Mouse (Mus musculus): ENCODE measurements around the gene Hsf4. TPM values are rescaled to one million over a fixed set of nuclear protein-coding genes. Genes with fewer than 3 reads are reported as not detected.
"Not testable (repeated sequence)": the region's sequence is repeated elsewhere in the genome, so short reads cannot be mapped to it uniquely, and the experiment has no call there.

The Hsf4 gene
- polyA plus RNA-seq (2012; rRNA removed) = 25.1 and 29.2 TPM in 2 replicates

DNA sequence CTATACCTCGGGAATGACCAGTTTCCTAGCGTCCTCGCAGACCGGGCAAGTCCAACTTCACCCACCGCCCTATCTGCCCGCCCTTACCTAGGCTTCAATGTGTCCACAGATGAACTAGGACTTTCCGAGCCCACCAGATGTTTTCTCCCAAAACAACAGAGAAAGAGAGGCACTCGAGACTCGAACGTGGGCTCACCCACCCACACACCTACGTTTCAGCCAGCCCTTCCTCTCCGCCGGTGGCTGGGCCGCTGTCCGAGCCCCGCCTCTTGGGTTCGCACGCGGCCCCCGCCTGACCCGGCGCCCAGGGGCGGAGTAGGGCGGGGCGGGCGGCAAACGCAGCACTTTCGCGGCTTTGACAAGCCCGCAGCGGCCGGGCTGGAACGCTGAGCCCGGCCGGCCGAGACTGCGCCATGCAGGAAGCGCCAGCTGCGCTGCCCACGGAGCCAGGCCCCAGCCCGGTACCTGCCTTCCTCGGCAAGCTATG is at the start of gene Hsf4:
Gene Hsf4 (plus strand): TSS at position 341 of the 487 bp plus-strand sequence.
- H3K4me1 ChIP-seq (ENCODE audit: control insufficient read depth, insufficient read depth, low read length) = no peaks in the 10 kb centered on the region; the same call in 1 of the 2 replicates
- peak within 1 kb of the TSS; percentile 79 for H3K27ac ChIP-seq (ENCODE audit: insufficient read depth, low read length)
- TF ChIP-seq CTCF (IDR thresholded peaks at IDR 0.05; ENCODE audit: extremely low read depth, insufficient read depth, low read length) (no peak), POLR2A (IDR thresholded peaks at IDR 0.05; ENCODE audit: extremely low read depth, insufficient read depth, low read length) (0 out of 2 replicates have a peak, but pooled peaks have one; percentile 33)
- peak within 1 kb of the TSS; percentile 25 for H3K4me3 ChIP-seq (ENCODE audit: insufficient read depth, low read length)

DNA sequence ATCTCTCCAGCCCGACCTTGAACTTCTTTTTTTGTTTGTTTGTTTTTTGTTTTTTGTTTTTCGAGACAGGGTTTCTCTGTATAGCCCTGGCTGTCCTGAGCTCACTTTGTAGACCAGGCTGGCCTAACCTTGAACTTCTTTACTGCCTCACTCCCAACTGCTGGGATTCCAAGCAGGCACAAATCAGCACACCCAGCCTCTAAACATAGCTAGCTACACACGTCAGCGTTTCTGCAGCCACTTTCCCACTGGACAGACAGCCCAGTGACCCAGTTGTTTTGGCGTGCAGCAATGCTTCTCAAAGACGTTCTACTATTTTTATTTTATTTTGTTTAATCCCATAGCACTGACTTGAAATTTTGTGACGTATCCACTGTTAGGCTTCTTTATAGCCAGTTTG is 45.8 kb upstream of the Hsf4 start:
- peaks cover 2% of the 10 kb centered on the region; the same call in 1 of the 2 replicates for H3K4me1 ChIP-seq (ENCODE audit: control insufficient read depth, insufficient read depth, low read length)
- H3K27ac ChIP-seq (ENCODE audit: insufficient read depth, low read length) = no peak overlapping the region
- no peak overlapping the region for H3K4me3 ChIP-seq (ENCODE audit: insufficient read depth, low read length)
- TF ChIP-seq CTCF (IDR thresholded peaks at IDR 0.05; ENCODE audit: extremely low read depth, insufficient read depth, low read length) (no peak), POLR2A (IDR thresholded peaks at IDR 0.05; ENCODE audit: extremely low read depth, insufficient read depth, low read length) (no peak)

DNA sequence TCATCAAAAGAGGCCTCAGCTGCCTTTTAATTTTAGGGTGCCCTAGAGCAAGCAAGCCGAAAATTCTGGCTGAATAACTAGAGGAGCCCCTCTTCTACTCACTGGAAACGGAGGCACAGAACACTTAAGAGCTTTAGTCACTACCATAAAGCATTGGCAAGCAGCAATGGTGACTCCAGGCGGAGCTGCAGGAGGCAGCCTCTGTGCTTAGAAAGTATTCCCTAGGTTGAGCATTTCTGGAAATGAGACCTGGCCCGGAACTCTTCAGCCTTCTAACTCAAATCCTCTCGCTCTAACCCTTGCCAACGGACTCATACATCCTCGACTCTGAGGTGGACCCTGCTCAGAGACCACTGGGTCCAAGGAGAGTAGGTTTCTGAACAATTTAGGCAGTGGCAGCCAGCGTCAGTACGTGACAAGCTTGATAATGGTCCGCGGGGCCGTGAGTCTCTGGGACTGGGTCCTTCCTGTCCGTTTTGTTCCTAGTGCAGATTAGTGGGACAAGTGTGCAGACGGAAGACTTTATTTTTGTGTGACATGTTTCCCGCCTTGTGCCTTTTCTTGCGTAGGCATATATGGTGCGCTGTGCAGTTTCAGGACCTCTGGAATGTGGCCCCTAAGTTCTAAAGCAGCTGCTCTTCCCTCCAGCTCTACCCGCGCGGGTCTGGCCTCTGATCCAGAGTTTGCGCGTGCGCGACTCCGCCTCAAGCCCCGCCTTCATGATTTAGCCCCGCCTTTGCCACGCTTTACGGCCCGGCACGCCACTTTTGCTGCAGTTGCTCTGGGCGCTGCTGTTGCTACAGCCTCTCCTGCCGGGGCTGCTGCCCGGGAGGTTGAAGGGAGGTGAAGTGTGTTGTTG is 45.0 kb upstream of the Hsf4 start, which contains the start of gene D230025D16Rik:
Gene D230025D16Rik (plus strand): TSS at position 733 of the 859 bp plus-strand sequence.
- Histone ChIP-seq H3K27ac (ENCODE audit: insufficient read depth, low read length) (0 out of 2 replicates have a peak within 1 kb of the TSS, but pooled peaks have one; percentile 7), H3K4me3 (ENCODE audit: insufficient read depth, low read length) (peak within 1 kb of the TSS; percentile 44), H3K4me1 (ENCODE audit: control insufficient read depth, insufficient read depth, low read length) (peaks cover 2% of the 10 kb centered on the region; the same call in 1 of the 2 replicates)
- TF ChIP-seq POLR2A (IDR thresholded peaks at IDR 0.05; ENCODE audit: extremely low read depth, insufficient read depth, low read length) (peak; percentile 97; the same call in 1 of the 2 replicates), CTCF (IDR thresholded peaks at IDR 0.05; ENCODE audit: extremely low read depth, insufficient read depth, low read length) (no peak)

DNA sequence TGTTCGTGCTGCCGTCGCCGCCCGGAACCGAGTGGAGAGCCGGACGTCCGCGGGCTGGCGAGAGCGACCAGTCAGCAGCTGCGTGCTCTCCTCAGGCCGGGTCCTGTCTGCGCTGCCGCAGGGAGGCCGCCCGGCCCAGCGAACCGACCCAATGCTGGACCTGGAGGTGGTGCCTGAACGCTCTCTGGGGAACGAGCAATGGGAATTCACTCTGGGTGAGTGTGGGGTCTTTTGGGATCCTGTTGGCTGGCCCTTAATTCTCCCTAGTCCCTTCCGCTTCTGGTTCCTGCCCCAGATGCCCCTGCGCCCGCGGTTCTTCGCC is 44.4 kb upstream of the Hsf4 start:
- TF ChIP-seq CTCF (IDR thresholded peaks at IDR 0.05; ENCODE audit: extremely low read depth, insufficient read depth, low read length) = no peak
- no peak for TF ChIP-seq POLR2A (IDR thresholded peaks at IDR 0.05; ENCODE audit: extremely low read depth, insufficient read depth, low read length)
- Histone ChIP-seq H3K4me3 (ENCODE audit: insufficient read depth, low read length) (peak overlapping the region; percentile 44), H3K27ac (ENCODE audit: insufficient read depth, low read length) (no peak overlapping the region), H3K4me1 (ENCODE audit: control insufficient read depth, insufficient read depth, low read length) (peaks cover 2% of the 10 kb centered on the region; the same call in 1 of the 2 replicates)

DNA sequence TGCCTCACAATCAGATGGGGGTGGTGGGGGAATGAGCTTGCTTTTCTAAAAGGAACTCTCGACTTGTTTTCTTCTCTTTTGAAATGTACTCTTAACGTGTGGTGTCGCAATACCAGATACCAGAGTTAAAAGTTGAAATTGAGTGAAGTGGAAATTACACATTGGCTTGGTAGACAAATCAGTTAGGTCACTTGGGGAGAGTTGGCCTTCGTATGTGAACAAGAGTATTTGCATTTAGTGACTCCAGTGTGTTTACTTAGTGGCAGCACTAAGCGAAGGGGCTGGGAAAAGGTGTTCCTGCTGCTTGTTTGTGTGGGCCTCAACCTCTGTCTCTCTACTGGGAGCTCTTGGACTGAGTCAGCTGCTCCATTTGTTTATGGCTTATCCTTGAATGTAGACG is 43.7 kb upstream of the Hsf4 start:
- peak overlapping the region; percentile 44 for H3K4me3 ChIP-seq (ENCODE audit: insufficient read depth, low read length)
- H3K4me1 ChIP-seq (ENCODE audit: control insufficient read depth, insufficient read depth, low read length) = peaks cover 2% of the 10 kb centered on the region; the same call in 1 of the 2 replicates
- H3K27ac ChIP-seq (ENCODE audit: insufficient read depth, low read length) = no peak overlapping the region
- no peak for TF ChIP-seq POLR2A (IDR thresholded peaks at IDR 0.05; ENCODE audit: extremely low read depth, insufficient read depth, low read length)

DNA sequence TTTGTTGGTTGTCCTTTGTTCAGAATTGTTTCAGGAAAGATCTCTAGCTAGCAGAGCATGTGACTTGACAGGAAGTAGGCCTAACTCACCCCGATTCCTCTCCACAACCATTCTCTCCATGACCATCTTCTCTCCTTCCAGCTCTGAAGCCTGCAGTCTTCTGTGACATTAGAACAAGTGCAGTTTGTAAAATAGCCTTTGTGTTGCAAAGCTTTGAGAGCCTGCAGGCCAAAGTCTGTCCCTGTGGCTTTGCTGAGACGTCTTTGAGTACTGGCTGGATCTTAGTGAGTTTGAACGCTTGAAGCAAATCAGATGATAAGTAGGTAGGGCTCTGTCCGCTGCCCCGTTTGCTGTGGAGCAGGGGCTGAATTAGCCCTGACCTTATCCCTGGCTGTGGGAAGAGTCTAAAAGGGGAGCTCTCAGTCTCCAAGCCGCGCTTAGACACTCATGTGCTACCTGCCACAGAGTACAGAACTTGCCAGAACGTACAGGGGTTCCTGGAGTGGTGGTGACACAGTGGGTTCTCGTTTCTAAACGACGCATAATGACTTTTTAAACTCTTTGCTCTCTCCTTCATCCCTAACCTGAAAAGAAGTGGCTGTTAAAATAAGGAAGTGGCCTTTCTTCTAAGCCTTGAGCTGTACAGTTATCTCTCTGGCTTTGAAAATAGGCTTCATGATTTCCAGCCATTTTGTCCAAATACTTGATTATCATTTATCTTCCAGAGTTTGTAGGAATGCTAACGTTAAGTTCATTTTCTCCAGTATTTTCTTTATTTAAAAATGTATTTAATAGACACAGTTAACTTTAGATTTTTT is 37.9 kb upstream of the Hsf4 start:
- H3K27ac ChIP-seq (ENCODE audit: insufficient read depth, low read length) = no peak overlapping the region; the same call in 1 of the 2 replicates
- H3K4me3 ChIP-seq (ENCODE audit: insufficient read depth, low read length) = no peak overlapping the region
- no peaks in the 10 kb centered on the region for H3K4me1 ChIP-seq (ENCODE audit: control insufficient read depth, insufficient read depth, low read length)
- no peak for TF ChIP-seq POLR2A (IDR thresholded peaks at IDR 0.05; ENCODE audit: extremely low read depth, insufficient read depth, low read length)
- no peak for TF ChIP-seq CTCF (IDR thresholded peaks at IDR 0.05; ENCODE audit: extremely low read depth, insufficient read depth, low read length)

DNA sequence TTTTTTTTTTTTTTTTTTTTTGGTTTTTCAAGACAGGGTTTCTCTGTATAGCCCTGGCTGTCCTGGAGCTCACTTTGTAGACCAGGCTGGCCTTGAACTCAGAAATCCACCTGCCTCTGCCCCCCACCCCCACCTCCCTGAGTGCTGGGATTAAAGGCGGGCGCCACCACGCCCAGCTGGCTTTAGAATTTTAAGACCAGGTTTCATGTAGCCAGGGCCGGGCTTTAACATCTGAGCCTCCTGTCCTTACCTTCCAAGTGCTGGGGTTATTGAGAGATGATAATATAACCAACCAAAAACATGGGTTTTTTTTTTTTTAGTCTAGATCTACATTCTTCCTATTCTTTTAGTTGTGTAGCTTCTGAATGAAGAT is 37.3 kb upstream of the Hsf4 start:
- not testable (repeated sequence) for H3K27ac ChIP-seq (ENCODE audit: insufficient read depth, low read length); H3K4me3 ChIP-seq (ENCODE audit: insufficient read depth, low read length); H3K4me1 ChIP-seq (ENCODE audit: control insufficient read depth, insufficient read depth, low read length)

DNA sequence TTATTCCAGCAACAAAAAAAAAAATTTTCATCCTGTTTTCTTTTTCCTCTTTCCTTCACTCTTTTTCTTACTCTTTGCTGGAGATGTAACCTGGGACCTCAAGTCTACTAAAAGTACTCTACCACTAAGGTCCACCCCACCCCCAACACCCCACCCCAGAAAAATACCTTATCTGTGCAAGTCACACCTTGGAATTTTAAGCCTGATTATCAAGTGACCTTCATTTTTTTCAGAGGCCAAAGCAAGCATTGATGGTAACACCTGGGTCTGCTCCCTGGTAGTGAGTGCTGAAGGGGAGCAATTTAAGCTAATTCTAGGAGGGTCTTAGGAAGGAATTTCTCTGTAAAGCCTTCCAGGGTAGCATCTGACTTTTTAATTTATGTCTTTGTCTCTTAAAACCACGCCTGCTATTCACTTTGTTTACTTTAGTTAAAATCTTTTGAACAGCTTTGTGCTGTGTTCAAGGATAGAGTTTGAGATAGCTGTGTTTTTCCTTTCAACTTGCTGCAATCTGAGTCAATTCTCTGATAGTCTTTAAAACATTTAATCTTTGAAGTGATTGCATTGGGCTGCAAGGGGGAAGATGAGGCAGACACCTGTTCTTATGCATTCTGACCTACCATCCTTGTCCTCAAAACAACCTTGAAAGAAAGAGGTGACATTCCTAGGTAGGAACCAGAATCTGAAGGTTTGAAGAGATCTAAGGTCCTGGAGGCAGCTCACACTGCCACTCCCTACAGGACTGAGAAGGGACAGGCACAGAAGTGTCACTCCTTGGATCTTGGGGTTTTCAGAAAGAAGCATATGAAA is 36.3 kb upstream of the Hsf4 start:
- no peak overlapping the region for H3K4me3 ChIP-seq (ENCODE audit: insufficient read depth, low read length)
- no peaks in the 10 kb centered on the region for H3K4me1 ChIP-seq (ENCODE audit: control insufficient read depth, insufficient read depth, low read length)
- TF ChIP-seq CTCF (IDR thresholded peaks at IDR 0.05; ENCODE audit: extremely low read depth, insufficient read depth, low read length) = no peak
- no peak for TF ChIP-seq POLR2A (IDR thresholded peaks at IDR 0.05; ENCODE audit: extremely low read depth, insufficient read depth, low read length)
- no peak overlapping the region for H3K27ac ChIP-seq (ENCODE audit: insufficient read depth, low read length)

DNA sequence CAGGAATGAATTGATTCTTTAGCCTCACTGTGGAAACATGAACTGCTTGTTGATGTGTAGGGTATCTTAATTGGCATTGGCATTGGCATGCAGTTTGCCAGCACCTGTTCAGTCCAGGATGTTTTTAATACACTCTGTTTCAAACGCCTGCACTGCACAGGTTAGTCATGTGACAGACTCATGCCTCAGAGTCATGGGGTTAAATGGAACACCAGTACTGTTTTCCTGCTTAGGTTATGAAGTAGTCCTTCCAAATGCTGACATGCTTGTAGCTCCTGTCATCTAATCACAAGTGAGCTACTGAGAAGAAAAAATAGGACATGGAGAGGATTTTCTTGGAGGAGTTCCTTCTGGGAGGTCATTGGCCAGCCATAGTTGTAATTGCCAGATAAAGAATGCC is 34.4 kb upstream of the Hsf4 start:
- no peak for TF ChIP-seq POLR2A (IDR thresholded peaks at IDR 0.05; ENCODE audit: extremely low read depth, insufficient read depth, low read length)
- TF ChIP-seq CTCF (IDR thresholded peaks at IDR 0.05; ENCODE audit: extremely low read depth, insufficient read depth, low read length) = no peak
- Histone ChIP-seq H3K4me1 (ENCODE audit: control insufficient read depth, insufficient read depth, low read length) (no peaks in the 10 kb centered on the region), H3K27ac (ENCODE audit: insufficient read depth, low read length) (no peak overlapping the region), H3K4me3 (ENCODE audit: insufficient read depth, low read length) (no peak overlapping the region)

Data from cortical plate, adult 2 months (tissue).